In genomic region chr14:32321732-32322685, GRCm38 (mm10) we compare ENCODE assay signal across 8 mouse cellular contexts. TPM values are rescaled to one million over a fixed set of nuclear protein-coding genes. Genes with fewer than 3 reads are reported as not detected.
DNase-seq lines count a peak whose midpoint lies in the region; ATAC-seq lines count a peak whose summit lies in the region.

Ogdhl (plus strand) TSS chr14:32322019.

- peak; percentile 98 for ATAC-seq in common myeloid progenitor, adult 5-6 weeks (replicated peaks; ENCODE audit: low read depth, poor library complexity, severe bottlenecking)
- ATAC-seq in hindbrain, embryonic 15.5 days (ENCODE audit: low FRiP score, low read depth) = peak; percentile 77

- peak; percentile 65 to 70 for DNase-seq in adrenal gland, adult 18-20 months (ENCODE audit: low spot score in 2 of 2)
- peak; percentile 64 for DNase-seq in gastrocnemius, adult 18-20 months (ENCODE audit: low spot score)
- DNase-seq in left cerebral cortex, adult 11 months (ENCODE audit: low spot score) = peak; percentile 68
- DNase-seq in lung, postnatal 25 days (ENCODE audit: low spot score) = peak; percentile 28
- peak; percentile 70 for DNase-seq in retina, postnatal 7 days (ENCODE audit: low read depth, low spot score)
- DNase-seq in urinary bladder, postnatal 36 days (ENCODE audit: low spot score in 2 of 2) = peak; percentile 30 to 53

- peak within 1 kb of the TSS; percentile 78 for H3K4me2 ChIP-seq in hindbrain, embryonic 15.5 days

- peaks cover 15% of the 10 kb centered on the region for H3K4me1 ChIP-seq in hindbrain, embryonic 15.5 days (replicated peaks)

- H3K27me3 ChIP-seq in hindbrain, embryonic 15.5 days = no peaks in the 10 kb centered on the region

- peak within 1 kb of the TSS; percentile 72 for H3K9ac ChIP-seq in hindbrain, embryonic 15.5 days

- no peaks in the 10 kb centered on the region for H3K9me3 ChIP-seq in hindbrain, embryonic 15.5 days

- peak within 1 kb of the TSS; percentile 65 for H3K27ac ChIP-seq in hindbrain, embryonic 15.5 days (replicated peaks)

- H3K4me3 ChIP-seq in hindbrain, embryonic 15.5 days = peak within 1 kb of the TSS; percentile 78

- H3K36me3 ChIP-seq in hindbrain, embryonic 15.5 days = no peaks in the 10 kb centered on the region

- 2% methylated on average over 49 of the region's 50 CpGs for WGBS in hindbrain, embryonic 15.5 days

RNA-seq across cellular contexts. Expression of gene Ogdhl, which starts in this region (rescaled TPM):
- 1 to 10 TPM; 9.3 to 9.9 TPM for total RNA-seq in adrenal gland, adult 18-20 months (2021)
- 0.09 TPM in 1 of 2 replicates, not detected in the other for total RNA-seq in common myeloid progenitor, adult 5-6 weeks (2017)
- total RNA-seq in gastrocnemius, adult 18-20 months (2021) = under 1 TPM; 0.43 to 0.76 TPM
- polyA plus RNA-seq in hindbrain, embryonic 15.5 days (2015; fragmentation: Nextera tagmentation; extraction: Ambion mirVana) = 22.8 and 23.7 TPM in 2 replicates

Comparison
In these comparisons a context has a peak if more than half of its experiments do, and no peak if none do; other contexts are left out.
1. Peak in every context shown above with its lines: DNase-seq, ATAC-seq, H3K4me3 ChIP-seq and H3K27ac ChIP-seq.
2. Peak in ATAC-seq in common myeloid progenitor, adult 5-6 weeks; RNA of the gene not detected or under 1 TPM.
3. Peak in DNase-seq in gastrocnemius, adult 18-20 months; RNA of the gene not detected or under 1 TPM.